Mouse (Mus musculus) bone marrow, adult 2 months (tissue): ENCODE data around the gene Dtnbp1.

Source experiments
- CTCF ChIP-seq: fragments of 200-500 bp; IDR thresholded peaks from 2 replicates; pipeline ENCODE4 v1.5.1; 2011; ENCODE audit warnings: low read length, control low read depth; ENCODE audit not compliant: control insufficient read depth, insufficient read depth
- POLR2A ChIP-seq: fragments of 200-500 bp; IDR thresholded peaks from 2 replicates; pipeline ENCODE4 v1.6.1; 2011; ENCODE audit warnings: low read depth, mild to moderate bottlenecking, control low read depth, low read length, borderline replicate concordance; ENCODE audit not compliant: control insufficient read depth

GRCm38 (mm10) chr13:44977059-44977458 lies 24.9 kb downstream of the Dtnbp1 start:
- TF ChIP-seq CTCF, result no peak
- no peak for TF ChIP-seq POLR2A
